Mouse (Mus musculus): ENCODE measurements at regions not wholly inside any gene's neighbourhood (a gene's known extent, or its start where the extent isn't known, plus 50 kb on each side); places are given as distances from the start of the nearest gene placed in this dataset.

- TF ChIP-seq CTCF (IDR thresholded peaks at IDR 0.05; ENCODE audit: low read depth) (no peak), EP300 (optimal IDR thresholded peaks at IDR 0.05) (no peak)
Observed at GRCm38 (mm10) chr5:16425302-16425701, 128.0 kb upstream of the Hgf start.

Measured in stomach, postnatal 0 days (tissue).